ENCODE assay signal across 13 mouse cellular contexts in genomic region chr2:132427160-132427941, GRCm38 (mm10). TPM values are rescaled to one million over a fixed set of nuclear protein-coding genes. Genes with fewer than 3 reads are reported as not detected.
DNase-seq lines count a peak whose midpoint lies in the region; ATAC-seq and TF ChIP-seq lines count a peak whose summit lies in the region.
"Had no signal": no experiment of that assay in that cellular context is flagged by ENCODE, and none has a peak within 500 bp of the region (broad histone marks: within the 10 kb centered on the region; RNA-seq: fewer than 3 reads in every experiment).

No protein-coding gene starts in this region.

- TF ChIP-seq CTCF in testis, adult 2 months (IDR thresholded peaks at IDR 0.05; ENCODE audit: control insufficient read depth, insufficient read depth, insufficient replicate concordance, low read depth, low read length), result no peak

- H3K9me3 ChIP-seq in hindbrain, embryonic 13.5 days, result no peaks in the 10 kb centered on the region
- no peaks in the 10 kb centered on the region for H3K9me3 ChIP-seq in hindbrain, embryonic 10.5 days
- no peaks in the 10 kb centered on the region for H3K9me3 ChIP-seq in forebrain, embryonic 13.5 days (replicated peaks)
- no peaks in the 10 kb centered on the region for H3K9me3 ChIP-seq in stomach, embryonic 15.5 days
- H3K9me3 ChIP-seq: embryonic facial prominence, embryonic 15.5 days; G1E; limb, embryonic 12.5 days had no signal

- H3K4me3 ChIP-seq in hindbrain, embryonic 13.5 days, result no peak overlapping the region
- H3K4me3 ChIP-seq in hindbrain, embryonic 10.5 days, result no peak overlapping the region
- H3K4me3 ChIP-seq in testis, adult 2 months (ENCODE audit: control insufficient read depth, low read depth, low read length), result peak overlapping the region; percentile 74
- no peak overlapping the region for H3K4me3 ChIP-seq in forebrain, embryonic 13.5 days
- no peak overlapping the region for H3K4me3 ChIP-seq in stomach, embryonic 15.5 days (replicated peaks)
- H3K4me3 ChIP-seq: embryonic facial prominence, embryonic 15.5 days; limb, embryonic 12.5 days; megakaryocyte, embryonic 14.5 days had no signal

- 48% methylated on average over 17 of the region's 17 CpGs for WGBS in hindbrain, embryonic 13.5 days
- 87% methylated on average over 17 of the region's 17 CpGs for WGBS in hindbrain, embryonic 10.5 days
- 35% methylated on average over 17 of the region's 17 CpGs for WGBS in forebrain, embryonic 13.5 days
- 50% methylated on average over 17 of the region's 17 CpGs for WGBS in stomach, embryonic 15.5 days

- H3K27me3 ChIP-seq in hindbrain, embryonic 13.5 days, result no peaks in the 10 kb centered on the region
- no peaks in the 10 kb centered on the region for H3K27me3 ChIP-seq in hindbrain, embryonic 10.5 days (ENCODE audit: insufficient read depth, poor library complexity, severe bottlenecking)
- no peaks in the 10 kb centered on the region for H3K27me3 ChIP-seq in testis, adult 2 months (ENCODE audit: control insufficient read depth, insufficient read depth, low read length)
- no peaks in the 10 kb centered on the region for H3K27me3 ChIP-seq in forebrain, embryonic 13.5 days
- H3K27me3 ChIP-seq in stomach, embryonic 15.5 days (replicated peaks), result no peaks in the 10 kb centered on the region
- H3K27me3 ChIP-seq: embryonic facial prominence, embryonic 15.5 days; limb, embryonic 12.5 days had no signal

- peak overlapping the region; percentile 32; the same call in 1 of the 2 replicates for H3K4me2 ChIP-seq in hindbrain, embryonic 13.5 days
- H3K4me2 ChIP-seq in forebrain, embryonic 13.5 days, result peak overlapping the region; percentile 36
- peak overlapping the region; percentile 5; the same call in 1 of the 2 replicates for H3K4me2 ChIP-seq in stomach, embryonic 15.5 days
- H3K4me2 ChIP-seq: embryonic facial prominence, embryonic 15.5 days; limb, embryonic 12.5 days had no signal

- no peak for DNase-seq in hindbrain, embryonic 10.5 days (ENCODE audit: low spot score)
- DNase-seq in testis, postnatal 10 days (ENCODE audit: low spot score), result no peak
- DNase-seq in spleen, postnatal 14 days (ENCODE audit: low spot score in 2 of 2), result no peak
- DNase-seq in spleen, adult 12 weeks (ENCODE audit: low spot score), result no peak
- DNase-seq: adrenal gland, postnatal 25 days had no signal

- H3K4me1 ChIP-seq in hindbrain, embryonic 13.5 days (replicated peaks), result peaks cover 13% of the 10 kb centered on the region
- H3K4me1 ChIP-seq in hindbrain, embryonic 10.5 days (replicated peaks), result no peaks in the 10 kb centered on the region
- peaks cover 4% of the 10 kb centered on the region; the same call in 1 of the 2 replicates for H3K4me1 ChIP-seq in testis, adult 2 months (ENCODE audit: control insufficient read depth, insufficient read depth, low read length)
- peaks cover 19% of the 10 kb centered on the region for H3K4me1 ChIP-seq in forebrain, embryonic 13.5 days
- no peaks in the 10 kb centered on the region for H3K4me1 ChIP-seq in stomach, embryonic 15.5 days
- H3K4me1 ChIP-seq: embryonic facial prominence, embryonic 15.5 days; megakaryocyte, embryonic 14.5 days had no signal

- H3K36me3 ChIP-seq in hindbrain, embryonic 13.5 days, result no peaks in the 10 kb centered on the region
- no peaks in the 10 kb centered on the region for H3K36me3 ChIP-seq in hindbrain, embryonic 10.5 days
- H3K36me3 ChIP-seq in testis, adult 2 months (ENCODE audit: control insufficient read depth, insufficient read depth, low read length), result no peaks in the 10 kb centered on the region
- no peaks in the 10 kb centered on the region for H3K36me3 ChIP-seq in forebrain, embryonic 13.5 days (ENCODE audit: poor library complexity, severe bottlenecking)
- no peaks in the 10 kb centered on the region for H3K36me3 ChIP-seq in stomach, embryonic 15.5 days
- H3K36me3 ChIP-seq: embryonic facial prominence, embryonic 15.5 days; G1E; limb, embryonic 12.5 days had no signal

- ATAC-seq in hindbrain, embryonic 13.5 days (ENCODE audit: low FRiP score), result peak; percentile 53; the same call in 1 of the 2 replicates
- ATAC-seq in forebrain, embryonic 13.5 days, result peak; percentile 87
- no peak for ATAC-seq in stomach, embryonic 15.5 days (ENCODE audit: insufficient read depth, low FRiP score, low read depth)

- no peak overlapping the region for H3K9ac ChIP-seq in hindbrain, embryonic 13.5 days
- H3K9ac ChIP-seq in forebrain, embryonic 13.5 days, result no peak overlapping the region
- H3K9ac ChIP-seq in stomach, embryonic 15.5 days, result no peak overlapping the region
- H3K9ac ChIP-seq: embryonic facial prominence, embryonic 15.5 days; limb, embryonic 12.5 days had no signal

- TF ChIP-seq POLR2A in testis, adult 2 months (IDR thresholded peaks at IDR 0.05; ENCODE audit: control insufficient read depth, low read depth, low read length), result no peak

- peak overlapping the region; percentile 62 for H3K27ac ChIP-seq in hindbrain, embryonic 13.5 days
- H3K27ac ChIP-seq in hindbrain, embryonic 10.5 days, result no peak overlapping the region
- no peak overlapping the region for H3K27ac ChIP-seq in testis, adult 2 months (ENCODE audit: control insufficient read depth, insufficient read depth, low read depth, low read length)
- peak overlapping the region; percentile 78 for H3K27ac ChIP-seq in forebrain, embryonic 13.5 days
- H3K27ac ChIP-seq in stomach, embryonic 15.5 days, result no peak overlapping the region
- H3K27ac ChIP-seq: embryonic facial prominence, embryonic 15.5 days; limb, embryonic 12.5 days had no signal

RNA-seq across cellular contexts. Expression of gene Prokr2, which starts 42.1 kb away (rescaled TPM):
- polyA plus RNA-seq in hindbrain, embryonic 13.5 days (2015; fragmentation: Nextera tagmentation; extraction: Ambion mirVana), result 1.6 and 2.4 TPM in 2 replicates
- 0.56 and 0.90 TPM in 2 replicates for polyA plus RNA-seq in hindbrain, embryonic 10.5 days (2016; fragmentation: Nextera tagmentation; extraction: Ambion mirVana)
- 0.02 and 0.04 TPM in 2 replicates for polyA plus RNA-seq in testis, adult 2 months (2012; rRNA removed)
- 4.1 and 6.1 TPM in 2 replicates for polyA plus RNA-seq in forebrain, embryonic 13.5 days (2015; fragmentation: Nextera tagmentation; extraction: Ambion mirVana)
- polyA plus RNA-seq in stomach, embryonic 15.5 days (2015; fragmentation: Nextera tagmentation; extraction: Ambion mirVana), result 0.27 and 0.57 TPM in 2 replicates
- polyA plus RNA-seq: G1E had no signal

Comparison
In these comparisons a context has a peak if more than half of its experiments do, and no peak if none do; other contexts are left out.
1. H3K27ac ChIP-seq: peak in hindbrain, embryonic 13.5 days (single experiment) and forebrain, embryonic 13.5 days (single experiment); none in hindbrain, embryonic 10.5 days (single experiment), testis, adult 2 months (single experiment) and stomach, embryonic 15.5 days (single experiment).
2. Peak in every context shown above with its lines, with median percentiles within 50 percentile points of each other: H3K4me2 ChIP-seq.